Mouse (Mus musculus) CH12.LX (cell line): ENCODE data around the gene Gm13539. TPM values are rescaled to one million over a fixed set of nuclear protein-coding genes. Genes with fewer than 3 reads are reported as not detected.

Source experiments
- DNase-seq: peaks from one replicate; pipeline ENCODE4 v3.0.0-alpha.2; 2013; ENCODE audit errors: extremely low read depth
- H3K27ac ChIP-seq: 2 replicates; pipeline ENCODE4 v1.5.1; 2012; ENCODE audit warnings: low read depth, mild to moderate bottlenecking, control low read depth, moderate library complexity; ENCODE audit not compliant: insufficient read depth
- H3K27me3 ChIP-seq: replicated peaks from 2 replicates; pipeline ENCODE3; 2012; ENCODE audit warnings: inconsistent platforms
- H3K36me3 ChIP-seq, 2 experiments: replicated peaks in 1 of 2; 2 replicates each; pipeline versions ENCODE3 to v1.6.1; 2012; ENCODE audit warnings: inconsistent platforms in 1 of 2, low read length in 1 of 2, mild to moderate bottlenecking in 1 of 2, mixed read lengths in 1 of 2, moderate library complexity in 1 of 2; ENCODE audit not compliant: control insufficient read depth in 1 of 2, insufficient read depth in 1 of 2
- H3K4me1 ChIP-seq, 2 experiments: 2 replicates each; pipeline ENCODE4 v1.6.1; 2012; ENCODE audit warnings: inconsistent platforms in 1 of 2, moderate library complexity in 1 of 2; ENCODE audit not compliant: insufficient read depth in 2 of 2, control insufficient read depth in 1 of 2
- H3K4me2 ChIP-seq: 2 replicates; pipeline ENCODE4 v1.6.1; 2012; ENCODE audit warnings: low read depth, mild to moderate bottlenecking, control low read depth; ENCODE audit not compliant: poor library complexity, insufficient read depth, severe bottlenecking
- H3K4me3 ChIP-seq, 3 experiments: fragments of 150-350 bp in 1 of 3; sonication (generic) in 1 of 3; replicated peaks in 1 of 3; 2 replicates each; pipeline versions ENCODE3 to v1.5.1; 2011 to 2012; ENCODE audit warnings: low read depth in 2 of 3, low read length in 2 of 3, mild to moderate bottlenecking in 2 of 3, moderate library complexity in 2 of 3, control low read depth in 1 of 3, improper control_type of control experiment in 1 of 3, inconsistent platforms in 1 of 3, mixed read lengths in 1 of 3; ENCODE audit not compliant: poor library complexity in 1 of 3
- H3K79me2 ChIP-seq: replicated peaks from 2 replicates; pipeline ENCODE4 v1.6.1; 2012; ENCODE audit warnings: mild to moderate bottlenecking, moderate library complexity; ENCODE audit not compliant: control insufficient read depth, poor library complexity, insufficient read depth, severe bottlenecking; ENCODE audit errors: extremely low read depth
- H3K9ac ChIP-seq: 2 replicates; pipeline ENCODE4 v1.6.1; 2012; ENCODE audit warnings: low read depth, mild to moderate bottlenecking, control low read depth, moderate library complexity; ENCODE audit not compliant: insufficient read depth
- H3K9me3 ChIP-seq: replicated peaks from 2 replicates; pipeline ENCODE3; 2012; ENCODE audit warnings: low read length, inconsistent platforms, mixed read lengths
- BHLHE40 ChIP-seq: IDR thresholded peaks from 2 replicates; pipeline ENCODE4 v1.6.1; 2011; ENCODE audit warnings: mild to moderate bottlenecking, low read depth, low read length, improper control_type of control experiment
- CHD1 ChIP-seq: IDR thresholded peaks from 2 replicates; pipeline ENCODE4 v1.6.1; 2012; ENCODE audit warnings: low read depth, low read length, improper control_type of control experiment, inconsistent platforms
- CHD2 ChIP-seq: IDR thresholded peaks from 2 replicates; pipeline ENCODE4 v1.6.1; 2011; ENCODE audit warnings: low read length, improper control_type of control experiment
- E2F4 ChIP-seq: IDR thresholded peaks from 2 replicates; pipeline ENCODE4 v1.6.1; 2011; ENCODE audit warnings: low read depth, low read length, improper control_type of control experiment; ENCODE audit not compliant: insufficient replicate concordance
- HCFC1 ChIP-seq: IDR thresholded peaks from 2 replicates; pipeline ENCODE4 v1.6.1; 2012; ENCODE audit warnings: low read depth, mild to moderate bottlenecking, inconsistent platforms, low read length, improper control_type of control experiment
- IRF4 ChIP-seq: IDR thresholded peaks from 2 replicates; pipeline ENCODE4 v1.6.1; 2014; ENCODE audit warnings: low read depth, mild to moderate bottlenecking, inconsistent platforms, low read length, improper control_type of control experiment
- JUND ChIP-seq: conservative IDR thresholded peaks from 2 replicates; pipeline ENCODE4 v1.6.1; 2011; ENCODE audit warnings: low read depth, low read length, improper control_type of control experiment
- KAT2A ChIP-seq: IDR thresholded peaks from 2 replicates; pipeline ENCODE4 v1.6.1; 2012; ENCODE audit warnings: low read length, improper control_type of control experiment, inconsistent platforms; ENCODE audit not compliant: insufficient replicate concordance
- MAX ChIP-seq: IDR thresholded peaks from 2 replicates; pipeline ENCODE4 v1.6.1; 2011; ENCODE audit warnings: low read length, improper control_type of control experiment
- MEF2A ChIP-seq: IDR thresholded peaks from 2 replicates; pipeline ENCODE4 v1.6.1; 2014; ENCODE audit warnings: low read depth, mild to moderate bottlenecking, inconsistent platforms, low read length, improper control_type of control experiment, borderline replicate concordance
- NELFE ChIP-seq: IDR thresholded peaks from 2 replicates; pipeline ENCODE4 v1.6.1; 2011; ENCODE audit warnings: low read depth, low read length, improper control_type of control experiment
- NRF1 ChIP-seq: IDR thresholded peaks from 2 replicates; pipeline ENCODE4 v1.6.1; 2014; ENCODE audit warnings: low read depth, mild to moderate bottlenecking, inconsistent platforms, low read length, improper control_type of control experiment, moderate library complexity
- POLR2A ChIP-seq: IDR thresholded peaks from 2 replicates; pipeline ENCODE4 v1.6.1; 2011; ENCODE audit warnings: low read depth, mild to moderate bottlenecking, improper control_type of control experiment, low read length
- RAD21 ChIP-seq: IDR thresholded peaks from 2 replicates; pipeline ENCODE4 v1.6.1; 2011; ENCODE audit warnings: low read depth, mild to moderate bottlenecking, low read length, improper control_type of control experiment, moderate library complexity
- RCOR1 ChIP-seq: conservative IDR thresholded peaks from 2 replicates; pipeline ENCODE4 v1.6.1; 2012; ENCODE audit warnings: low read depth, mild to moderate bottlenecking, inconsistent platforms, low read length, improper control_type of control experiment
- TBP ChIP-seq: conservative IDR thresholded peaks from 2 replicates; pipeline ENCODE4 v1.6.1; 2011; ENCODE audit warnings: low read depth, low read length, improper control_type of control experiment
- TCF12 ChIP-seq: IDR thresholded peaks from 2 replicates; pipeline ENCODE4 v1.6.1; 2014; ENCODE audit warnings: low read depth, mild to moderate bottlenecking, inconsistent platforms, low read length, improper control_type of control experiment
- UBTF ChIP-seq: IDR thresholded peaks from 2 replicates; pipeline ENCODE4 v1.6.1; 2012; ENCODE audit warnings: low read depth, mild to moderate bottlenecking, inconsistent platforms, low read length, improper control_type of control experiment, moderate library complexity
- USF1 ChIP-seq: IDR thresholded peaks from 2 replicates; pipeline ENCODE4 v1.6.1; 2014; ENCODE audit warnings: low read depth, mild to moderate bottlenecking, inconsistent platforms, low read length, improper control_type of control experiment
- USF2 ChIP-seq: conservative IDR thresholded peaks from 2 replicates; pipeline ENCODE4 v1.6.1; 2011; ENCODE audit warnings: low read depth, low read length, improper control_type of control experiment
- ZC3H11A ChIP-seq: IDR thresholded peaks from 2 replicates; pipeline ENCODE4 v1.6.1; 2012; ENCODE audit warnings: low read depth, mild to moderate bottlenecking, inconsistent platforms, low read length, improper control_type of control experiment
- ZKSCAN1 ChIP-seq: IDR thresholded peaks from 2 replicates; pipeline ENCODE4 v1.6.1; 2012; ENCODE audit warnings: low read depth, inconsistent platforms, low read length, improper control_type of control experiment, borderline replicate concordance
- ZMIZ1 ChIP-seq: IDR thresholded peaks from 2 replicates; pipeline ENCODE4 v1.6.1; 2012; ENCODE audit warnings: low read depth, mild to moderate bottlenecking, inconsistent platforms, low read length, improper control_type of control experiment
- ZNF384 ChIP-seq: IDR thresholded peaks from 2 replicates; pipeline ENCODE4 v1.6.1; 2012; ENCODE audit warnings: low read depth, low read length, improper control_type of control experiment, inconsistent platforms
- dilution Hi-C: fragments of 300-500 bp; cut with MboI; formaldehyde crosslinking; loops from 2 replicates; pipeline ENCODE4 v1.14.3; 2020; ENCODE audit warnings: low sequenced_read_pairs; ENCODE audit not compliant: extremely low pct_unique_long_range_greater_than_20kb, extremely low pct_ligation_motif_present
- in situ Hi-C: fragments of 300-500 bp; cut with MboI; formaldehyde crosslinking; loops from 3 replicates; pipeline ENCODE4 v1.14.3; 2019; ENCODE audit warnings: low sequenced_read_pairs, low pct_ligation_motif_present, low pct_unique_long_range_greater_than_20kb, mixed read lengths
- polyA plus RNA-seq: library from polyadenylated mRNA; unstranded; fragments of >175 nt; gene quantifications from 2 replicates; pipeline ENCODE4 v1.2.1, GENCODE M21; 2012; ENCODE audit warnings: low read depth; ENCODE audit not compliant: insufficient read length
- total RNA-seq, 2 experiments: library from RNA; depleted of rRNA; stranded (reverse); fragments of 300-350 nt in 1 of 2; fragments of >200 nt in 1 of 2; gene quantifications; 2 replicates each; pipeline ENCODE4 v1.2.3; 2012 to 2014

The Gm13539 gene
- total and polyA plus RNA-seq, 3 experiments: not detected

GRCm38 (mm10) chr2:25776717-25777116 lies 5.3 kb upstream of the Gm13539 start, which contains the start of gene Lcn11:
Lcn11 (plus strand) TSS chr2:25777017.
- Histone ChIP-seq H3K27me3 (peaks cover 36% of the 10 kb centered on the region), H3K4me3 (no peak within 1 kb of the TSS), H3K4me2 (no peak within 1 kb of the TSS), H3K9me3 (no peaks in the 10 kb centered on the region), H3K9ac (no peak within 1 kb of the TSS), H3K36me3 (no peaks in the 10 kb centered on the region), H3K4me1 (peaks cover 0 to 13% of the 10 kb centered on the region in 2 experiments; a peak in 2 of 4 replicates), H3K27ac (no peak within 1 kb of the TSS), H3K79me2 (no peaks in the 10 kb centered on the region)
- no peak for TF ChIP-seq TBP
- no peak for TF ChIP-seq IRF4
- no peak for TF ChIP-seq JUND
- no peak for TF ChIP-seq E2F4
- TF ChIP-seq USF2: no peak
- TF ChIP-seq MEF2A: no peak
- no peak for TF ChIP-seq CHD2
- in situ Hi-C loops (no loop called here), dilution Hi-C loops (no loop called here)
- no peak for DNase-seq

GRCm38 (mm10) chr2:25779076-25779475 lies 3.0 kb upstream of the Gm13539 start:
- dilution Hi-C loops: no loop called here
- Histone ChIP-seq H3K9ac (no peak overlapping the region), H3K79me2 (no peaks in the 10 kb centered on the region), H3K36me3 (no peaks in the 10 kb centered on the region), H3K4me1 (peaks cover 0 to 13% of the 10 kb centered on the region in 2 experiments; a peak in 2 of 4 replicates), H3K9me3 (no peaks in the 10 kb centered on the region), H3K27ac (no peak overlapping the region), H3K27me3 (peaks cover 42% of the 10 kb centered on the region), H3K4me2 (no peak overlapping the region), H3K4me3 (no peak overlapping the region)
- TF ChIP-seq ZNF384: no peak
- no peak for TF ChIP-seq MAX
- no peak for TF ChIP-seq RCOR1
- no peak for TF ChIP-seq USF1
- TF ChIP-seq BHLHE40: no peak
- TF ChIP-seq USF2: no peak
- TF ChIP-seq CHD1: no peak
- no peak for TF ChIP-seq KAT2A
- no peak for TF ChIP-seq RAD21
- no peak for TF ChIP-seq NELFE
- no peak for TF ChIP-seq ZKSCAN1
- TF ChIP-seq TCF12: no peak
- no peak for TF ChIP-seq IRF4
- no peak for TF ChIP-seq NRF1
- TF ChIP-seq MEF2A: no peak
- TF ChIP-seq UBTF: no peak
- TF ChIP-seq ZC3H11A: no peak
- TF ChIP-seq POLR2A: no peak
- TF ChIP-seq ZMIZ1: no peak
- no peak for TF ChIP-seq HCFC1
- in situ Hi-C loops: no loop called here
- DNase-seq: no peak
